Mouse (Mus musculus): ENCODE measurements around the gene Ints12. TPM values are rescaled to one million over a fixed set of nuclear protein-coding genes. Genes with fewer than 3 reads are reported as not detected.

Gene Ints12
- polyA plus RNA-seq (2012; rRNA removed) = 12.2 and 12.8 TPM in 2 replicates

GRCm38 (mm10) chr3:133091664-133092273 is at the start of gene Ints12, which contains the start of gene Gstcd:
TSS of gene Ints12 (plus strand) at chr3:133091840.
TSS of gene Gstcd (minus strand) at chr3:133092033.

Other genes with a start within 250 kb of the Ints12 start
- 17.1 and 17.3 TPM in 2 replicates for gene Npnt, start 141.5 kb upstream of the Ints12 start, polyA plus RNA-seq (2012; rRNA removed)
- 7.5 and 9.3 TPM in 2 replicates for gene Gstcd, start 193 bp downstream of the Ints12 start, polyA plus RNA-seq (2012; rRNA removed)
- gene Arhgef38, start 143.1 kb downstream of the Ints12 start, polyA plus RNA-seq (2012; rRNA removed) = 0.05 TPM in 2 replicates
- gene Ppa2, start 218.3 kb downstream of the Ints12 start, polyA plus RNA-seq (2012; rRNA removed) = 46.1 and 53.1 TPM in 2 replicates

All from central nervous system, embryonic 18 days (tissue).